Mouse (Mus musculus): ENCODE data around the gene Nup210. TPM values are rescaled to one million over a fixed set of nuclear protein-coding genes. Genes with fewer than 3 reads are reported as not detected.

Nup210 gene
- total and polyA plus RNA-seq, 2 experiments from 2014 or later = 12.5 to 52.6 TPM

DNA sequence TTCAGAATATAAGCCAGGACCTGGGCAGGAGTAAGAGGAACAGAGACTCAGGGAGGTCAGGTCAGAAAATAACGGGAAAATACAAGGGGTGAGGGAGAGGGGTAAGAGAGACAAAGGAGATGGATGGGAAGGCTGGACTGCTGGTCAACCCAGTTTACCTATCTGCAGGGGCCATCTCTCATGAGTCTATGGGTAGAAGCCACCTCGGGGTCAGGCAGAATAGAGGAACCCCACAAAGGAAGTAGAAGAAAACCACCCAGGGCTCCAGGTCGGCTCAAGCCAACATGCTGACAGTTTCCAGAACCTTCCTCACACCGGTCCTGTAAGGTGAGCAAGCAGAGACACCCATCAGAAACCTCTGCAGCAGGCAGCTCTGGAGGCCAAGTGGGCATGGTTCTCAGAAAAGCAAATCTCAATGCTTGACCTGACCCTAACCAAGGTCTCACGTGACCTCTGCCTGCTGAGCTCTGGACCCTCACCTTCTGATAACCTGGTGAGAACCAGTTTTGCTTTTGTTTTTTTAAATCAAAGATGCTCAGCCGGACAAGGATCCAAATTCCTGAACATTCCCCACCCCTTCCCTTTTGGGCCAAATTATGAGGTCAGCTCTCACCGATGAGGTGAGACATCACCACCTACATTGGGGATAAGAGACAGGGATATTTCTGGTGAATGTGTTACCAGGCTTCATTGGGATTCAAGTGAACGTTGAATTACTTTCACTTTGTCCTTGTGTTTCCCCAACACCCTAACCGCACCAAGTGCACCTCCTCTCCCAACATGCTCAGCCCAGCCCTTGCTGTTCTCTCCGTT, 5.3 kb downstream of the Nup210 start:
- DNase-seq (no peak), ATAC-seq (no peak)
- Histone ChIP-seq H3K9ac (no peak overlapping the region), H3K27me3 (ENCODE audit: insufficient read depth, low read length) (no peaks in the 10 kb centered on the region), H3K4me3 (ENCODE audit: low read depth, low read length) (no peak overlapping the region), H3K27ac (ENCODE audit: low read depth, low read length) (no peak overlapping the region), H3K36me3 (ENCODE audit: insufficient read depth) (no peaks in the 10 kb centered on the region), H3K4me1 (ENCODE audit: insufficient read depth) (peaks cover 17% of the 10 kb centered on the region), H3K9me3 (ENCODE audit: low read length) (no peaks in the 10 kb centered on the region), H3K4me2 (ENCODE audit: low read depth) (no peak overlapping the region)
- no peak for TF ChIP-seq CTCF (IDR thresholded peaks at IDR 0.05; ENCODE audit: low read depth)
- 91% methylated on average over 10 of the region's 10 CpGs for WGBS

DNA sequence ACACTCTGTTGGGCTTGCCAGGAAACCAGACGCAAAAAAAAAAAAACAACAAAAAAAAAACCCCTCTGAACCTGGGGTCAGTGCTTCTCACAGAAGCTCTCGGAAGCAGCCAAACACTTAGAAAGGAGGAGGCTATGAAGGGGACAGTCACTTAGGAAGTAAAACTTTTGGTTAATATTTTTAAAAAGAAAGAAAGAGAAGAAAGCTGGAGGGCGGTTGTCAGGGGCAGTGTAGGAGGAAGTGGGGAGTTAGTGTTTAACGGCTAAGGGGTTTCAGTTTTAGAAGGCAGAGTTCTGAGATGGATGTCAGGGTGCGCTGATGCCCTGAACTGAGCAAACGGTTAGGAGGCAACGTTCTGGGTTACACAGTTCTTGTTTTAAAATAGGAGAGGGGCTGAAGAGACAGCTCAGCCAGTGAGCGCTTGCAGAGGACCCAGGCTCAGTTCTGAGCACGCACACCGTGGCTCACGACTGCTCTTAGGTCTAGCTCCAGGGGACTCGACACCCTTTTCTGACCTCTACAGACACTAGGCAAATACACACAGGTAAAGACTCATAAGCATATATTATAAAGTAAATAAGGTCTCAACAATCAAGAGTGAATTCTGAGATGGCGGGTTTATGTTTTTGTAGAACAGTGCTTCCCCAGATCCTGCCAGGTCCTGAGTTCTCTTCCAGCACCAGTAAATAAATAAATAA, 6.2 kb downstream of the Nup210 start:
- no peak for TF ChIP-seq CTCF (IDR thresholded peaks at IDR 0.05; ENCODE audit: low read depth)
- H3K36me3 ChIP-seq (ENCODE audit: insufficient read depth) = no peaks in the 10 kb centered on the region
- WGBS = 85% methylated on average over 13 of the region's 13 CpGs
- no peaks in the 10 kb centered on the region for H3K27me3 ChIP-seq (ENCODE audit: insufficient read depth, low read length)
- H3K9me3 ChIP-seq (ENCODE audit: low read length) = no peaks in the 10 kb centered on the region
- no peak overlapping the region for H3K4me2 ChIP-seq (ENCODE audit: low read depth)
- peaks cover 10% of the 10 kb centered on the region for H3K4me1 ChIP-seq (ENCODE audit: insufficient read depth)
- H3K4me3 ChIP-seq (ENCODE audit: low read depth, low read length) = no peak overlapping the region
- H3K9ac ChIP-seq = no peak overlapping the region
- no peak overlapping the region for H3K27ac ChIP-seq (ENCODE audit: low read depth, low read length)
- DNase-seq (no peak), ATAC-seq (no peak)

DNA sequence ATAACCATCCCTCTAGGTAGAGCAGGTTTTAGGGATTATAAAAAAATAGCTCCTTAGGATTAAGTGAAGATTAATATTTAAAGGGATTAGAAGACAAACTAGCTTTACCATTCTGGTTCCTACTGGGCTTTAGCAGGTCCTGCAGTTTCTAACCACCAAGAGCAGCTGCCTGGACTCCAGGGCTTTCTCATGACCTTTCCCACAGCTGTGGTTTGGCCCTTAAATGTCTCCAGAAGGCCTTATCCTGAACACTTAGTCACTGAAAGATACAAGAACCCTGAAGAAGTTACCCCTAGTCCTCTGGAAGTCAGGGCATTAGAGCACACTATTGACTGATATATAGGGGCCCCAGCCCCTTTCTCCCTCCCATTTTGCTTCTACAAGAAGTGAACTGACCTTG, 7.1 kb downstream of the Nup210 start:
- ATAC-seq (no peak), DNase-seq (no peak)
- Histone ChIP-seq H3K4me3 (ENCODE audit: low read depth, low read length) (no peak overlapping the region), H3K36me3 (ENCODE audit: insufficient read depth) (no peaks in the 10 kb centered on the region), H3K27me3 (ENCODE audit: insufficient read depth, low read length) (no peaks in the 10 kb centered on the region), H3K4me1 (ENCODE audit: insufficient read depth) (0 out of 2 replicates have a peak, but pooled peaks cover under 1% of the 10 kb centered on the region), H3K27ac (ENCODE audit: low read depth, low read length) (no peak overlapping the region), H3K9ac (no peak overlapping the region), H3K4me2 (ENCODE audit: low read depth) (no peak overlapping the region), H3K9me3 (ENCODE audit: low read length) (no peaks in the 10 kb centered on the region)
- TF ChIP-seq CTCF (IDR thresholded peaks at IDR 0.05; ENCODE audit: low read depth) = no peak

DNA sequence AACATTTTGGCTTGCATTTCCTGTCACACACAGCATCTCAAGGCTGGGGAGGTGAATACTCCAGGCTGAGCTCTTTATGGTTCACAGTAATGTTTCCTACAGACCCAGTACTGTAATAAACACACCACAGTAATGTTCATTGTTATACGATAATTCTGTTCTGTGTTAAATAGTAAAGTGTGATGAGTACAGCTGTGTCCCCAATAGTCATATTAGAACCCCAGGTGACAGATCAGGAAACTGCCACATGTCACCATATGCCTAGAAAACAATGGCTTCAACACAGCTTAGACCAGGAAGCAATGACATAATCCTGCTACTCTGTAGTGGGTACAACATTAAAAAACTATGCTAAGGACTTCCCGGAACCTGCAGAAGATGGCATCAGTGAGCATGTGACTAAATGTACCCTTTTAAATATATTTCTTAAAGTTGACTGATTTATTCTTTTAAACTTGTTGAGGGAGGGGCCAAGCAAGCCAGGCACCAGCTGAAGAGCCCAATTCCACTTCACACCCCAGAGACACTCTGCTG, 7.6 kb downstream of the Nup210 start:
- H3K27ac ChIP-seq (ENCODE audit: low read depth, low read length) = no peak overlapping the region
- H3K4me2 ChIP-seq (ENCODE audit: low read depth) = no peak overlapping the region
- no peaks in the 10 kb centered on the region for H3K36me3 ChIP-seq (ENCODE audit: insufficient read depth)
- H3K9me3 ChIP-seq (ENCODE audit: low read length) = no peaks in the 10 kb centered on the region
- no peak overlapping the region for H3K4me3 ChIP-seq (ENCODE audit: low read depth, low read length)
- no peaks in the 10 kb centered on the region for H3K4me1 ChIP-seq (ENCODE audit: insufficient read depth)
- TF ChIP-seq CTCF (IDR thresholded peaks at IDR 0.05; ENCODE audit: low read depth) = no peak
- no peak overlapping the region for H3K9ac ChIP-seq
- 85% methylated on average over 2 of the region's 2 CpGs for WGBS
- ATAC-seq (no peak), DNase-seq (no peak)
- H3K27me3 ChIP-seq (ENCODE audit: insufficient read depth, low read length) = no peaks in the 10 kb centered on the region

DNA sequence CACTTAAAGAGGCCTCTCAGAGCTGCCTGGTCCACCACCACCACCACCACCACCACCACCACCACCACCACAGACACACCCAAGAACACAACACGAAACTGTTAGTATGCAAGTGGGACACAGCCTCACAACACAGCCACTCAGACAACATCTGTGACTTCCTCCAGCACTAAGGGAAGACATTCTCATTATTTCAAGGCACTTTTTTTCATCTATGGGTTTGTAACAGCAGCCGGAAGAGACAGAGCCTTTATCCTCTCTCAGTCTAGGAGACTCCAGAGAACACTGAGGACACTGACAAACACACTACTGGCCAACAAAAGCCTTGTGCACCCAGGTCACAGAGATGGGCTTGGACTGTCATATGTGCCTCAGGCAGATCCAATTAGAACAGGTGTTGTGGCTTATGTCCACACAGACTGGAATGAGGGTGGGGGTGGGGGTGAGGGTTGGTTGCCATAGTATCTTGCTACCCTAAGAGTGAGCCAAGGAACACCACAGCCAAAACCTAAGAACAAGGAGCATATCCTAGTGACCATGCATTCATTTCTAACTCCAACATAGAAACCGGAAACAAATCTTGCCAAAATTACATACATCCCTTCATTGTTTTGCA, 8.2 kb downstream of the Nup210 start:
- no peak for DNase-seq
- no peak; the same call in 1 of the 2 replicates for ATAC-seq
- Histone ChIP-seq H3K4me3 (ENCODE audit: low read depth, low read length) (no peak overlapping the region), H3K9me3 (ENCODE audit: low read length) (no peaks in the 10 kb centered on the region), H3K27me3 (ENCODE audit: insufficient read depth, low read length) (no peaks in the 10 kb centered on the region), H3K9ac (no peak overlapping the region), H3K4me2 (ENCODE audit: low read depth) (no peak overlapping the region), H3K36me3 (ENCODE audit: insufficient read depth) (no peaks in the 10 kb centered on the region), H3K4me1 (ENCODE audit: insufficient read depth) (no peaks in the 10 kb centered on the region), H3K27ac (ENCODE audit: low read depth, low read length) (no peak overlapping the region)
- 74% methylated on average over 3 of the region's 3 CpGs for WGBS
- TF ChIP-seq CTCF (IDR thresholded peaks at IDR 0.05; ENCODE audit: low read depth) = no peak

DNA sequence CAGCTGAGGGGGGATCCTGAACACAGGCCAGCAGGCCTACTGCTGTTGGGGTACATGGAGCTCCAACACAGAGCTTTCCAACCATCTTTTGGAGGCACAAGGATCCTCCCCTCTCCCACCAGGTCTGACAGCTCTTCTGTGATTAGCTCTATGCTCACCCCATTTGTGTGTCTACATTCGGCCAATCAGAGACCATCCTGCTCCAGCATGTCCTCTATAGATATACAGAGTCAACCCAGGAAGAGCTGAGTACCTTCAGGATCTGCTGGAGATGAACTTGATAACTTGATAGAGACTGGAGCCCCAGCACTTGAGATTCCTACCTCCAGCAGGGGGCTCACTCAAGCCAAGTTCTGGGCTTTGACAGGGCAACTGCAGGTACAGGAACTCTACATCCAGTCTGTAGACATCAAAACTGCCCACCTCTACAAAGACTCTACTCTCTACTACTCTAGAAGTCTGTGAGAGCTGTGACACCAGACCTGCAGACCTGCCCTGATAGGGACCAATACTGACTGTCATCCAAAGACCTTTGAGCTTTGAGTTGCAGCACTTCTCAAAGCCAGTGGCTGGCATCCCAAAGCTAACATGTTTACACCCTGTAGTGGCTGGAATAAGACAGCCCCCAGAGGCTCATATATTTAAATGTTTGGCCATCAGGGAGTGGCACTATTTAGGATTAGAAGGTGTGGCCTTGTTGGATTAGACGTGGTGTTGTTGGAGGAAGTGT, 11.1 kb downstream of the Nup210 start:
- Histone ChIP-seq H3K27ac (ENCODE audit: low read depth, low read length) (no peak overlapping the region), H3K36me3 (ENCODE audit: insufficient read depth) (no peaks in the 10 kb centered on the region), H3K4me2 (ENCODE audit: low read depth) (no peak overlapping the region), H3K4me1 (ENCODE audit: insufficient read depth) (no peaks in the 10 kb centered on the region), H3K27me3 (ENCODE audit: insufficient read depth, low read length) (no peaks in the 10 kb centered on the region), H3K9ac (no peak overlapping the region), H3K9me3 (ENCODE audit: low read length) (no peaks in the 10 kb centered on the region), H3K4me3 (ENCODE audit: low read depth, low read length) (no peak overlapping the region)
- WGBS = 94% methylated on average over 2 of the region's 2 CpGs
- no peak for DNase-seq
- no peak for TF ChIP-seq CTCF (IDR thresholded peaks at IDR 0.05; ENCODE audit: low read depth)
- ATAC-seq = no peak

Measured in forebrain, postnatal 0 days (tissue).